14 mouse cellular contexts compared by ENCODE assay signal in genomic region chr7:125645413-125645812, GRCm38 (mm10).
"Had no signal": no experiment of that assay in that cellular context is flagged by ENCODE, and none has a peak within 500 bp of the region (broad histone marks: within the 10 kb centered on the region; RNA-seq: fewer than 3 reads in every experiment).

No protein-coding gene starts in this region.

- H3K9ac ChIP-seq: intestine, embryonic 15.5 days; liver, embryonic 15.5 days; midbrain, embryonic 15.5 days; neural tube, embryonic 15.5 days; stomach, embryonic 15.5 days had no signal

- H3K9me3 ChIP-seq: intestine, embryonic 15.5 days; limb, embryonic 10.5 days; liver, embryonic 15.5 days; midbrain, embryonic 15.5 days; neural tube, embryonic 15.5 days; stomach, embryonic 15.5 days had no signal

- DNase-seq: kidney, adult 8-10 months; kidney, postnatal 25 days; lung, adult 2 months; lung, postnatal 36 days; thymus, adult 2 months; thymus, postnatal 25 days had no signal

- H3K27ac ChIP-seq: intestine, embryonic 15.5 days; limb, embryonic 10.5 days; liver, embryonic 15.5 days; midbrain, embryonic 15.5 days; neural tube, embryonic 15.5 days; stomach, embryonic 15.5 days had no signal

- H3K4me3 ChIP-seq: intestine, embryonic 15.5 days; limb, embryonic 10.5 days; liver, embryonic 15.5 days; midbrain, embryonic 15.5 days; neural tube, embryonic 15.5 days; stomach, embryonic 15.5 days had no signal

- ATAC-seq: intestine, embryonic 15.5 days; lung, postnatal 0 days; midbrain, embryonic 15.5 days had no signal

- H3K4me1 ChIP-seq: intestine, embryonic 15.5 days; limb, embryonic 10.5 days; liver, embryonic 15.5 days; midbrain, embryonic 15.5 days; neural tube, embryonic 15.5 days; stomach, embryonic 15.5 days had no signal

- H3K4me2 ChIP-seq: intestine, embryonic 15.5 days; liver, embryonic 11.5 days; liver, embryonic 15.5 days; midbrain, embryonic 15.5 days; neural tube, embryonic 15.5 days; stomach, embryonic 15.5 days had no signal

- H3K27me3 ChIP-seq: intestine, embryonic 15.5 days; liver, embryonic 15.5 days; midbrain, embryonic 15.5 days; neural tube, embryonic 15.5 days; stomach, embryonic 15.5 days had no signal
